Mouse (Mus musculus) stomach, embryonic 14.5 days (tissue): ENCODE measurements around the gene Dnaic2. TPM values are rescaled to one million over a fixed set of nuclear protein-coding genes. Genes with fewer than 3 reads are reported as not detected.

Experiments used
- ATAC-seq: fragments of 200-750 bp; cut with Nextera tagmentation; 2 replicates; pipeline ENCODE4 v1.8.0; 2017; ENCODE audit warnings: low read depth, moderate TSS enrichment; ENCODE audit not compliant: insufficient number of reproducible peaks, insufficient read depth, low FRiP score
- H3K27ac ChIP-seq: fragments of 300-500 bp; sonication (generic); 2 replicates; pipeline ENCODE4 v1.5.1; 2014; ENCODE audit warnings: mild to moderate bottlenecking, low read length, moderate library complexity, mixed read lengths
- H3K27me3 ChIP-seq: fragments of 300-500 bp; sonication (generic); 2 replicates; pipeline ENCODE4 v1.6.1; 2014; ENCODE audit warnings: low read length, control low read depth, mixed read lengths; ENCODE audit not compliant: control insufficient read depth, insufficient read depth
- H3K36me3 ChIP-seq: fragments of 300-500 bp; sonication (generic); 2 replicates; pipeline ENCODE4 v1.6.1; 2014; ENCODE audit warnings: mild to moderate bottlenecking, control low read depth, low read length, moderate library complexity, mixed read lengths; ENCODE audit not compliant: control insufficient read depth, insufficient read depth
- H3K4me1 ChIP-seq: fragments of 300-500 bp; sonication (generic); 2 replicates; pipeline ENCODE4 v1.6.1; 2014; ENCODE audit warnings: low read length, control low read depth, mixed read lengths; ENCODE audit not compliant: control insufficient read depth, insufficient read depth
- H3K4me2 ChIP-seq: fragments of 300-500 bp; sonication (generic); replicated peaks from 2 replicates; pipeline ENCODE4 v1.6.1; 2014; ENCODE audit warnings: low read depth, low read length, control low read depth
- H3K4me3 ChIP-seq: fragments of 300-500 bp; sonication (generic); 2 replicates; pipeline ENCODE4 v1.5.1; 2014; ENCODE audit warnings: low read depth, low read length, control low read depth
- H3K9ac ChIP-seq: fragments of 300-500 bp; sonication (generic); replicated peaks from 2 replicates; pipeline ENCODE4 v1.6.1; 2014; ENCODE audit warnings: low read depth, mild to moderate bottlenecking, control low read depth, low read length, moderate library complexity, mixed read lengths
- H3K9me3 ChIP-seq: fragments of 300-500 bp; sonication (generic); 2 replicates; pipeline ENCODE4 v1.6.1; 2016; ENCODE audit warnings: low read depth, low read length, control low read depth; ENCODE audit not compliant: control insufficient read depth
- WGBS: fragments of 180-500 bp; shearing (Covaris S2); extraction: QIAGEN DNeasy Blood & Tissue Kit; methylation state at CpG from one replicate; pipeline ENCODE4 v1.1.7; 2014; 5-methylcytosine and 5-hydroxymethylcytosine counted together
- polyA plus RNA-seq: library from polyadenylated mRNA; unstranded; fragments of >200 nt; fragmentation: Nextera tagmentation; extraction: Ambion mirVana; gene quantifications from 2 replicates; pipeline ENCODE4 v1.2.1, GENCODE M21; 2014

Dnaic2 gene
- polyA plus RNA-seq, 1 experiment from 2014 or later: 0.38 TPM

GRCm38 (mm10) chr11:114693456-114693855 is 33.8 kb upstream of the Dnaic2 start:
- no peaks in the 10 kb centered on the region for H3K4me1 ChIP-seq
- no peaks in the 10 kb centered on the region for H3K36me3 ChIP-seq
- H3K9me3 ChIP-seq: no peaks in the 10 kb centered on the region
- H3K4me2 ChIP-seq: no peak overlapping the region
- H3K27me3 ChIP-seq: no peaks in the 10 kb centered on the region
- no peak overlapping the region for H3K9ac ChIP-seq
- no peak overlapping the region for H3K27ac ChIP-seq
- 89% methylated on average over 6 of the region's 6 CpGs for WGBS
- H3K4me3 ChIP-seq: no peak overlapping the region
- no peak for ATAC-seq

- no peak overlapping the region for H3K4me2 ChIP-seq
- no peaks in the 10 kb centered on the region for H3K4me1 ChIP-seq
- H3K27me3 ChIP-seq: no peaks in the 10 kb centered on the region
- ATAC-seq: no peak
- WGBS: 67% methylated on average over 2 of the region's 2 CpGs
- H3K36me3 ChIP-seq: no peaks in the 10 kb centered on the region
- no peak overlapping the region for H3K4me3 ChIP-seq
- H3K27ac ChIP-seq: no peak overlapping the region
- H3K9ac ChIP-seq: no peak overlapping the region
- H3K9me3 ChIP-seq: no peaks in the 10 kb centered on the region
Measured at GRCm38 (mm10) chr11:114694451-114694850, 32.8 kb upstream of the Dnaic2 start.

DNA sequence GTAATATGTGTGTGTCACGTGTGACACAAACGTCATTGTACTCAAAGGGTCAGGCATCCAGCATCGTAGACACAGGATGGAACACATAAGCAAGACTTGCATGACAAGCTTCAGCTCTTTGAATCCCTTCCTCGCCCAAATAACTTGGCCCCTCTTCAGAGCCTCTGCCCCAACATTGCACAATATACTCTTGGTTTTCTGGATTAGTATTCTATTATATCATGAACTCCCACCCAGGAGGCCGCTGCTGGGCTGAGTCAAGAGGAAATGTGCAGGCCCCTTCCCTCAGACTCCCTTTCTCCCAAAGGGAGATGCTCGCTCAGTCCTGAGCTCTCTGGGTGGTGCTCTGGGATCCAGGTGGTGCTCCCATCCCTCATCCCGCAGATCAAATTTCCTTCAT is 28.7 kb upstream of the Dnaic2 start:
- no peaks in the 10 kb centered on the region for H3K36me3 ChIP-seq
- H3K27me3 ChIP-seq: no peaks in the 10 kb centered on the region
- H3K9ac ChIP-seq: no peak overlapping the region
- H3K9me3 ChIP-seq: no peaks in the 10 kb centered on the region
- ATAC-seq: no peak
- 90% methylated on average over 7 of the region's 7 CpGs for WGBS
- H3K4me1 ChIP-seq: no peaks in the 10 kb centered on the region
- no peak overlapping the region for H3K27ac ChIP-seq
- H3K4me3 ChIP-seq: no peak overlapping the region
- H3K4me2 ChIP-seq: no peak overlapping the region

DNA sequence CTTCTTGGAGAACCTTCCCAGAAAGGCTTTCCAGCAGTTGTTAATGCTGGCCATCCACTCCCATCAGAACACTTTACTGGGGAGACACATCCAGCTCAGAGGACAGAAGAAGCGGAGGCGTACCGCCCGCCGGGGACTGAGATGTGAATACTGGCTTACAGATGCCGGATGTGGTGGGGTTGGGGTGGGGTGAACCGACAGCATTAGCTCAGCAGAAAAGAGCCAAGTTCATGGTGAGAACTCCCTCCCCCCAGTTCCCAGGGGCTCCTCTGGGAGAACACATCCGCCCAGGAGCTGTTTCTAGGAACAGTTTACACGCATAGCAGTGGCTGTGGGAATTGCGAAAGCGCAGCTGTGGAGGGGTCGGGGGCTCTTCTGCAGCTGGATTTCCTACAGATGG is 27.7 kb upstream of the Dnaic2 start:
- Histone ChIP-seq H3K9me3 (no peaks in the 10 kb centered on the region), H3K27ac (no peak overlapping the region), H3K4me2 (no peak overlapping the region), H3K4me1 (no peaks in the 10 kb centered on the region), H3K27me3 (no peaks in the 10 kb centered on the region), H3K9ac (no peak overlapping the region), H3K4me3 (no peak overlapping the region), H3K36me3 (no peaks in the 10 kb centered on the region)
- ATAC-seq: no peak
- 63% methylated on average over 12 of the region's 12 CpGs for WGBS

- Histone ChIP-seq H3K9ac (no peak overlapping the region), H3K4me1 (no peaks in the 10 kb centered on the region), H3K27ac (no peak overlapping the region), H3K9me3 (no peaks in the 10 kb centered on the region), H3K27me3 (no peaks in the 10 kb centered on the region), H3K4me3 (no peak overlapping the region), H3K36me3 (no peaks in the 10 kb centered on the region), H3K4me2 (no peak overlapping the region)
- 82% methylated on average over 15 of the region's 15 CpGs for WGBS
- ATAC-seq: no peak
Measured at GRCm38 (mm10) chr11:114702311-114702995, 24.8 kb upstream of the Dnaic2 start.

DNA sequence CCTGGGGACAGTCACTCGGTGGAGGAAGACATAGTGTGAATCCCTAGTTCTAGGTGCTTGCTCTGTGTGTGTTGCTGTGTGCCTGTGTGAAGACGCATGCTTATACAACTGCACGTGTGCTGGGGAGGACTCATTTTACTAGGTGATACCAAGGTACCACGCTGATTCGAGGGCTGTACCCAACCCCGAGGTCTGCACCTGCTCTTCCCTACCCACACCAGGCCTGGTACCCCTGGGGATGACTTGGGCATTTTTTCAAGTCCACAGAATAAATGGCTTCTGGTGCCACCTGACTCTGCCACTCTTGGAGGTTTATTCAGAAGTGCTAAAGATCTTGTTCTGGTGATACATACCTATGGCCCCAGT is 24.2 kb upstream of the Dnaic2 start:
- no peak overlapping the region for H3K9ac ChIP-seq
- 84% methylated on average over 6 of the region's 6 CpGs for WGBS
- H3K4me2 ChIP-seq: no peak overlapping the region
- no peak overlapping the region for H3K27ac ChIP-seq
- no peaks in the 10 kb centered on the region for H3K36me3 ChIP-seq
- no peak for ATAC-seq
- no peaks in the 10 kb centered on the region for H3K4me1 ChIP-seq
- no peak overlapping the region for H3K4me3 ChIP-seq
- no peaks in the 10 kb centered on the region for H3K27me3 ChIP-seq
- no peaks in the 10 kb centered on the region for H3K9me3 ChIP-seq

- no peak overlapping the region for H3K27ac ChIP-seq
- no peaks in the 10 kb centered on the region for H3K4me1 ChIP-seq
- no peaks in the 10 kb centered on the region for H3K9me3 ChIP-seq
- peak; percentile 56; the same call in 1 of the 2 replicates for ATAC-seq
- H3K9ac ChIP-seq: no peak overlapping the region
- no peaks in the 10 kb centered on the region for H3K36me3 ChIP-seq
- WGBS: 65% methylated on average over 22 of the region's 22 CpGs
- no peaks in the 10 kb centered on the region for H3K27me3 ChIP-seq
- no peak overlapping the region for H3K4me3 ChIP-seq
- H3K4me2 ChIP-seq: no peak overlapping the region
Measured at GRCm38 (mm10) chr11:114704071-114704913, 22.9 kb upstream of the Dnaic2 start.

GRCm38 (mm10) chr11:114706358-114706757 is 20.9 kb upstream of the Dnaic2 start:
- H3K4me3 ChIP-seq: no peak overlapping the region
- 83% methylated on average over 5 of the region's 5 CpGs for WGBS
- no peak overlapping the region for H3K9ac ChIP-seq
- H3K36me3 ChIP-seq: no peaks in the 10 kb centered on the region
- no peak overlapping the region for H3K4me2 ChIP-seq
- no peaks in the 10 kb centered on the region for H3K9me3 ChIP-seq
- no peak for ATAC-seq
- no peaks in the 10 kb centered on the region for H3K4me1 ChIP-seq
- H3K27ac ChIP-seq: no peak overlapping the region
- H3K27me3 ChIP-seq: no peaks in the 10 kb centered on the region
